Comparison of ENCODE assay signal across 20 mouse cellular contexts in the genomic region with DNA sequence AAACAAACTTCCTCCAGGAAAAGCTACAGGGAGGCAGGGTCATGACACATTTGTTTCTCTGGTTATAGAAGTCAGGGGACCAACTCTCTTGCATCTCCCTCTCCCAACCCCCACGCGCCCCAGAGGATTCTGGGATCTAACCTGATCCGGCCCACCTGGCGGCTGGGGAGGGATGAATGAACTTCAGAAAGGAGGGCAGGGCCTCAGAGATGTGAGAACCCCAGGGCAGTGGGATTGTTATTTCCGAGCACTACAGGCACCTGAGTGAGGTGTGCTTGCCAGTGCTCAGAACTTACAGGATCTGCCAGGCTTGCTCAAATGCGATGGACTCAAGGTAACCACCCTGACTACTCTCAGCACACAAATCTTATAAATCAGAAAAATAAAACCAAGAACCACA. TPM values are rescaled to one million over a fixed set of nuclear protein-coding genes. Genes with fewer than 3 reads are reported as not detected.
"Had no signal": no experiment of that assay in that cellular context is flagged by ENCODE, and none has a peak within 500 bp of the region (broad histone marks: within the 10 kb centered on the region; RNA-seq: fewer than 3 reads in every experiment).

No protein-coding gene starts in this region.

- H3K9me3 ChIP-seq: limb, embryonic 12.5 days; megakaryocyte, embryonic 14.5 days; midbrain, embryonic 15.5 days; neural tube, embryonic 13.5 days; stomach, embryonic 15.5 days had no signal

- H3K4me2 ChIP-seq: midbrain, embryonic 11.5 days; midbrain, embryonic 15.5 days; neural tube, embryonic 13.5 days; stomach, embryonic 15.5 days had no signal

- H3K9ac ChIP-seq: limb, embryonic 12.5 days; liver, embryonic 14.5 days; midbrain, embryonic 15.5 days; neural tube, embryonic 13.5 days; stomach, embryonic 15.5 days had no signal

- H3K36me3 ChIP-seq: limb, embryonic 12.5 days; midbrain, embryonic 15.5 days; neural tube, embryonic 13.5 days; stomach, embryonic 15.5 days had no signal

- H3K27me3 ChIP-seq: megakaryocyte, embryonic 14.5 days; midbrain, embryonic 15.5 days; stomach, embryonic 15.5 days had no signal

- DNase-seq: kidney, adult 9 months; kidney, postnatal 36 days; liver; lung, adult 2 months; lung, postnatal 10 days; lung, postnatal 4 days; retina, postnatal 1 day; right cerebral cortex, postnatal 4 days; thymus, postnatal 4 days had no signal

- H3K4me3 ChIP-seq: layer of hippocampus, adult 2 months; limb, embryonic 12.5 days; midbrain, embryonic 15.5 days; neural tube, embryonic 13.5 days; stomach, embryonic 15.5 days had no signal

- ATAC-seq: midbrain, embryonic 15.5 days had no signal

- H3K27ac ChIP-seq: kidney, postnatal 0 days; layer of hippocampus, adult 2 months; limb, embryonic 12.5 days; liver, embryonic 14.5 days; midbrain, embryonic 15.5 days; neural tube, embryonic 13.5 days; stomach, embryonic 15.5 days had no signal

RNA-seq across cellular contexts. Expression of gene Trib3, which starts 1.6 kb away (rescaled TPM):
- total RNA-seq: monocyte, adult 5-6 weeks had no signal

RNA-seq across cellular contexts. Expression of gene Nrsn2, which starts 31.0 kb away (rescaled TPM):
- total RNA-seq: monocyte, adult 5-6 weeks had no signal
- polyA plus RNA-seq: liver, embryonic 14.5 days; lung, adult 2 months; spleen, adult 2 months had no signal

RNA-seq across cellular contexts. Expression of gene Sox12, which starts 52.5 kb away (rescaled TPM):
- total RNA-seq: monocyte, adult 5-6 weeks had no signal
